Mouse (Mus musculus) kidney, adult 9 months (tissue): ENCODE results near the gene Mrpl20.

Experiments
- DNase-seq: peaks from one replicate; pipeline ENCODE4 v3.0.0; 2022

The Mrpl20 gene

DNA sequence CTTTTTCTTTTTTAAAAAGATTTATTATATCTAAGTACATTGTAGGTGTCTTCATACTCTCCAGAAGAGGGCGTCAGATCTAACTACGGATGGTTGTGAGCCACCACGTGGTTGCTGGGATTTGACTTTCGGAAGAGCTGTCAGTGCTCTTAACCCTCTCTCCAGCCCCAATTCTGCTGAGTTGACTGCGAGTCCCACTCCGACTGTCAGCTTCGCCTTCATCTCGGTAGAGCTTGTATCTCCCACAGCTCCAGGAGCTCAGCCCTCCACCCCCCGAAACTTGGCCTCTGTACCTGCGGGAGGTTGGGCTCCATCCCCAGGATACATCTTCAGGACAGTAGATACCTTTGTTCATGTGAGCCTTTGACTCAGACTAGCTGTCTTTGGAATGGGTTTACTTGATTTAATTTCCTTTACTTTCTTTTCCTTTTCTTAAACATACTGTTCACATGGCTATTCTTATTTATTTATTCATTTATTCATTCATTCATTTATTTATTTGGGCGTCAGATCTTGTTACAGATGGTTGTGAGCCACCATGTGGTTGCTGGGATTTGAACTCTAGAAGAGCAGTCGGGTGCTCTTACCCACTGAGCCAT lies at the start of gene Mrpl20:
Mrpl20 (plus strand) TSS at position 138 of the 599 bp plus-strand sequence.
- DNase-seq: no peak

DNA sequence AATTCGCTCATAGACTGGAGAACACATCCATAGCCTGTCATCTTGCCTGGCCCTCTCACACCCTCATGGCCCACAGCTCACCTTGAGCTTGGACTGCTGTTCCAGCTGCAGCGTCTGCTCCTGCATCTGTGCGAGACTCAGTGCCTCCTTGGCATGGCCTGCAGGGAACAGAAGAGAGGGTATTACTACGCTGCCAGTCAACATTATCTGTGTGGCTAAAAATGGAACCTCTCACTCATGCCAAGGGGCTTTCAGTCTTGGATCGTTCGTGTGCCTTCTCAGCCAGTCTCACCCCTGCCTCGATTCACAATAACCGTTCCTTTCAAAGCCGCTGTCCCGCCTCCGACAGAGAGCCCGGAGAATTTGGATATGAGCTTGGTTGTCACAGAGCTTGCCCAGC lies 45.7 kb upstream of the Mrpl20 start:
- DNase-seq: no peak

GRCm38 (mm10) chr4:155759862-155760612 lies 42.6 kb upstream of the Mrpl20 start:
- peak; percentile 58 for DNase-seq

- peak; percentile 98 for DNase-seq
Measured at GRCm38 (mm10) chr4:155760613-155761355, 41.9 kb upstream of the Mrpl20 start, which contains the start of gene Atad3a. TSS of gene Atad3a (minus strand) at chr4:155761093.

- no peak for DNase-seq
Measured at GRCm38 (mm10) chr4:155761356-155762099, 41.1 kb upstream of the Mrpl20 start.

DNA sequence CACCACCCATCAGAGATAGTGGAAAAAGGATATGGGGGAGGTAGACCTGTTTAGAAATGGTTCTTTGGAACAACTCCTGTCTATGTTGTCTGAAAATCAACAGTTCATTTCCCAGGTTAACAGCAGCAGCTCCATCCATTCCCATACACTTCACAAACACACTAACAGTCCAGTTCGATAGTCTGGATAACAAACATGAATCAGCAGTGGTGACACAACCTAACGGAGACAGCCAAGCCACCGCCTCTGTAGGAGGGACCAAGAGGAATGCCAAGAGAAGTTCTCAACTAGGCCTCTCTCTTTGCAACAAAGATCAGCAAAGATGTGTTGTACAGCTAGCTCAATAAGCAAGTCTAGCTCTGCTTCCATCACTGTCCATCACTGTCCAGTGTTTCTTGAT lies 40.3 kb upstream of the Mrpl20 start:
- DNase-seq: no peak

DNA sequence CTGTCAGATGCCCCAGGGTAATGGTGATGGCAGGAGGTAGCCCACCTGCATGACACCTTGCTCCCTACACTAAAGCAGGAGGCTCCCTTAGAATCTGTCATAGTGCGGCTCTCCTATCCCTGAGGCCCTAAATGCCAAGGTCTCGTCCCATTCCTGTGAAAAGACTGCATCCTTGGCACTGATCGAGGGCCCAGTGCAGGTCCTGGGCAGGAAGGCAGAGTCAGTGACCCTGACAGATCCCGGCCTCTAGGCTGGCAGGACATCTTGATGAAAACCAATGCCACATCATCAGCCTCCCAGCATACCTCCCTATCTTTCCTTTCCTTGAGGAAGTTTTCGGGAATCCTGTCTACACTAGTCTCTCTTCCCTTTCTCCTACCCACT lies 33.2 kb upstream of the Mrpl20 start:
- no peak for DNase-seq

DNA sequence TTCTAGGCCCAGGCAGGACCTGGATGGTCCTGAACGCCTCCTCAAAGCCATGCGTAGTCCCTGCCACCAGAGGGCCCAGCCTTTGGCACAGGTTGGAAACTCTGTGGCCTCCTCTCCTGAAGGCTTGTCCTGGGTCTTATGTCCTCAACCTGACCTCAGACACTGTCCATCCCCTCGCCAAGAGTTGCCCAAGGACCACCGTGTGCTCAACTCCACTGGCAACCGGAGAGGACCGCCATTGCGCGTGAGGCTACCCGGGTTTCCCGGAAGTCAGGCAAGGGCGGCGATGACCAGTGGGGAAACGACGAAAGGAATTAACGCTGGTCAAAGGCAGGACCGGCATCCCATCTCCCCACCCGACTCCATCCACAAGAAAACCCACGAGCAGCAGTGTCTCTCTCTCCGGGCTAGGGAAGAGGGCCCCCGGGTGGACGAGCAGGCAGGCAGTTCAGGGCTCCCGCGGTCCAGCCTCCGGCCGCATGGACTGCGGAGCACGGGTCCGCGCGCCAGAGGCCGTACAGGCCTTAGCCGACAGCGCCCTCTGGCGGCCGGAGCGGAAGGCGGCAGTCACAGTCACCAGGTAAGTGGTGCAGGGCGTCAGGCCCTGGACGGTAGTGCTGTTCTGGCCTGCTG lies 32.7 kb upstream of the Mrpl20 start:
- peak; percentile 95 for DNase-seq

- peak; percentile 82 for DNase-seq
Measured at GRCm38 (mm10) chr4:155770626-155771025, 32.1 kb upstream of the Mrpl20 start.

DNA sequence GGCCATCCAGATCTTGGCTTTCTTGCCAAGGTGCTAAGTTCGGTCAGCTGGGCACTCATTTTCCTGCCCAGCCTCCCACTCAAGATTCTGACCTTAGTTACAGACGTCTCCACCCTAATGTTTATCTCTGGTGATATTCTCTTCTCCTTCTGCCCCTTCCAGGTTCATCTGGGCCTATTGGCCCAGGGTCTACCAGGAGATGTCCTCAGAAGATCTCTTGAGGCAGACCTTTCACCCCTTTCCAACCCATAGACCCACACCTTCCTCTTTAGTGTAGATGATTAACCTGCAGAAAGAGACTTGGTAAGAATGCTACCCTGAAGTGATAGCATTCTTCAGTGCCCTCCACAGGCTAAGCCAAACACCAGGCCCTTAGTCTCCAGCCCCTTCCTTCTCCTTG lies 31.0 kb upstream of the Mrpl20 start:
- DNase-seq: peak; percentile 81

- DNase-seq: no peak
Measured at GRCm38 (mm10) chr4:155772786-155773185, 29.9 kb upstream of the Mrpl20 start.

DNA sequence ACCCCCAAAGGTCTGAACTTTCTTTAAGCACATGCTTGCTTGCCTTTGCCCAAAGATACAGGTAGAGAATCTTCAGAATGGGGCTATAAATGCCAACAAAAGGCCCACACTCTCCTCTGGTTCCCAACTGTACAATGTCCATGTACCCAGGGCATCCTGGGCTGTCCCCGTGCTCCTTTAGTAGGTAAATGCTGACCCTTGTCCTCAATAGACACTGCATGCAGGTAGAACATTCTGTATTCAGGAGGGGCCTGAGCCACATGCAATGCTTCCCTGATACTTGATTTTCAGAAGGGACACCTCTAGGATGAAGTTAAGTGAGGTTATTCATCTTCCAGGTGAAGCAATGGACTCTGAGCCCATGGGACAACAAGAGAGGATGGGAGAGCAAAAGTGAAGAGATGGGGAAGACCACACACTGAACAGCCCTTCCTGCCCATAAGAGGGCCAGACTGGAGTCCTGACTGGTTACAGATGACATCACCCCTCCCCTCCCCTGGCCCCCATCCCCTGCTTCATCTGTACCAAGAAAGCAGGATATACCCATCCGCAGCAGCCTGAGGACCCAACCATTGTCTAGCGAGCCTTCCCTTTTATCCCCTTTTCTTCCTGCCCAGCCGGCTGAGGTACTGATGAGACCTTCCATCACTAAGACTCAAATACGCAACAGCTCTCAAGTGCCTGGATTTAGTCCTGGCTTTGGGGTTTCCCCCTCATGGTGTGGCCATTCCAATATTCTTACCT lies 29.2 kb upstream of the Mrpl20 start:
- peak; percentile 58 for DNase-seq

DNA sequence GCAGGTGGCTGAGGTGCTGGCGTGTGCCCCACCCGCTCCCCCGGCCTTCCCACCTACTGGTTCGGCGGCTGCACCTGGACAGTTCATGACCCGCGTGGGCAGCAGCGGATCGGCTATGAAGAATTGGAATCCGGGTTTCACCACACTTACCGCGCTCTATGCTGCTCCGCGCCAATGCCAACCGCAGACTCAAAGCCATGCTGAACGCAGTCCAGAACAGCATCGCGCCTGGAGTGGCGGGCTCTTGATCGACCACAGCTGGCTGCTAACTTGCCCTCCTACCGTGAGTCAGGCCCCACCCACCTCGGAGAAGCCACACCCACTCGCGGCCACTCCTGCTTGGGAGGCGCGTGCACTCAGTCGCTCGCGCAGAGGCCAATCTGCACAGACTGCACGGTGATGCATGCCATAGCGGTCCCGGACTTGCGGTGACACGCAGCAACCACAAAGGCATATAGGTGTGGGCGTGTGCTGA lies 28.4 kb upstream of the Mrpl20 start, which contains the start of gene Vwa1:
Vwa1 (minus strand) TSS at position 419 of the 475 bp plus-strand sequence.
- DNase-seq: peak; percentile 94

DNA sequence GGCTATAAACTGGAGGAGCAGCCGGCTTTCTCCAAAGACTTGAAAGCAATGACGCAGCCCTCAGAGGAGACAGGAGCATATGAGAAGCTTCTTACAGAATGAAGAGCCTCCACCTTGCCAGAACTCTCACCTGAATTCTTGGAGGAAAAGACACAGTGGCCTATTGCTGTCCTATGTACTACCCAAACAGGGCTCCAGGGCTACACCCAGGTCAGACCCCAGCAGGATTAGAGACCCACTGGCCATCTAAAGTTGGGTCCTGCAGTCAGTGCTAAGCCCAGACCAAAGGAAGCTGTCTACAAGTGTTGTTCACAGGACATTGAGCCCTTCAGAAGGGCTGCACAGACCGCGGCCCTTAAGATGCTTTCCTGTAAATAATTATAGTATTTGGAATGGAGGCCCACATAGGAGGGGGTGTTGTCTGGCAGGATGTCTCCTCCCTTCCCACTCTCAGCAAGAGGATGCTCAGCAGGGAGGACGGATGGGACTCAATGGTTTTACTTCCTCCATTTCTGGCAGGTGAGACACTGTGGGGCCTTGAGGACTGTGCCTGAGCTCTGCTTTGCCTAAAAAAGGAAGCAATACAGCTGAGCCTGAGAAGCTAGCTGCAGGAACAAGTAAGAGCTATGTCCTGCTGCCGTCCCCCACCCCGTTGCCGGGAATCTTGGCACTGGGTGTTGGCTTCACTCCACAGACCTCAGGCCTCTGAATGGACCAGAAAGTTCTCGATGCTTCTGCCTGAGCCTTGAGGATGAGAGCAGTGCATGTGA lies 27.5 kb upstream of the Mrpl20 start:
- DNase-seq: peak; percentile 69

DNA sequence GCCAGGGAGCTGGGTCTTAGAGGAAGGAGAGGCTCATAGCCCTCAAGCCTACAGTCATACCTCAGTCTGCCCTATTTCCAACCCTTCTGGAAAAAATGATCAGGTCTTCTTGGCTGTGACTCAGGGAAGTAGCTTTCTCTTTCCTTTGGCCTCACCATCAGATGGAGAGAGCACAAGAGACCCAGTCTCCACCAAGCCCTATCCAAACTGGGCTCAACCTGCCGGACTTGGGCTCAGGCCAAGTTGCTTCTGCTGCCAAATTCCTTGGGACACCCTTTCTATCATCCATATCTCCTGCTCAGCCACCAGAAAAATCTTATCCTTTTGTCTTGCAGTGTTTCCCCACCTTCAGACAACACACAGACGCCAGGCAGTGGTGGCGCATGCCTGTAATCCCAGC lies 26.8 kb upstream of the Mrpl20 start:
- DNase-seq: peak; percentile 54

DNA sequence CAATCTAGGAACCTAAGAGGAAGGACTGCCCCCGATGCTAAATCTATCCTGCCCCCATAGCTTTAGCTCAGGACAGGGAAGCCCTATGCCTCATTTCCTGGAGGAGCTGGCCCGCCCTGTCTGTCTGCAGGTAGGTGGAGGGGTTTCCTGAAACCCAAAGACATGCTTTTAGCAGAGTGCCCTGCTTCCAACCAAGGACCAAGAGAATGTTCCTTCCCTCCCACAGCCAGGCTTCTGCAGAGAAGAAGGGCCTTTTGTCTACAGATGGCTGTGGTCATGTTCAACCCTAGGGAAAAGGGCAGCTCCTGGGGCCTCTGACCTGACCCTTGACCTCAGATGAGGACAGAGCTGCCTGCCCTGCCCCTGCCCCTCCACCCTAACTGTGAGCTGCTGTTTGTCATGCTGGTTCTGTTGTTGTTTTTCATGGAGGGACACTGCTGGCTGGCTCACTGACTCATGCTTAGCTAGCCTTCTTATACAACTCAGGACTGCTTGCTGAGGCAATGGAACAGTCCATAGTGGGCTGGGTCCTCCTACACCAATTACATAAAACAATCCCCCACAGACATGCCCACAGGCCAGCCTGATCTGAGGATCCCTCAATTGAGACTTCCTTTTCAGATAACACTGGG lies 25.9 kb upstream of the Mrpl20 start:
- DNase-seq: peak; percentile 30

DNA sequence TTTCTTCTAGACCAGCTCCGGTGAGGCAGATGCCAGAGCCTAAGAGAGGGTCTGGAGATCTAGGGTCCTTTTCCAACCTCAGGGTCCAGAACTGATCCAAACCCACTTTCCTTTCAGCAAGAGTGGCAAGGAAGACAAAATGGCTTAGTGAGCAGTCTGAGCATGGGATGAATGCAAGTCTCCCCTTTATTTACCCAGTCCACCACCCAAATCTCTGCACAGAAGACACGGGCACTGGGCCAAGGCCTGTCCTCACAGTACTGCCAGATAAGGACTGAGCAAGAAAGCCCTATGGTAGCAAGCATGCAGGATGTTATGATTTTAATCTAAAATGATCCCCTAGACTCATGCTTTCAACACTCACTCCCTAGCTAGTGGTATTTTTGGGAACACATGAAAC lies 24.9 kb upstream of the Mrpl20 start:
- DNase-seq: no peak

- DNase-seq: no peak
Measured at GRCm38 (mm10) chr4:155779498-155779897, 23.2 kb upstream of the Mrpl20 start.

- DNase-seq: peak; percentile 75
Measured at GRCm38 (mm10) chr4:155780895-155781294, 21.8 kb upstream of the Mrpl20 start.

- DNase-seq: peak; percentile 79
Measured at GRCm38 (mm10) chr4:155783486-155784080, 19.1 kb upstream of the Mrpl20 start.
